ENCODE assay signal across 8 mouse cellular contexts in the genomic region with DNA sequence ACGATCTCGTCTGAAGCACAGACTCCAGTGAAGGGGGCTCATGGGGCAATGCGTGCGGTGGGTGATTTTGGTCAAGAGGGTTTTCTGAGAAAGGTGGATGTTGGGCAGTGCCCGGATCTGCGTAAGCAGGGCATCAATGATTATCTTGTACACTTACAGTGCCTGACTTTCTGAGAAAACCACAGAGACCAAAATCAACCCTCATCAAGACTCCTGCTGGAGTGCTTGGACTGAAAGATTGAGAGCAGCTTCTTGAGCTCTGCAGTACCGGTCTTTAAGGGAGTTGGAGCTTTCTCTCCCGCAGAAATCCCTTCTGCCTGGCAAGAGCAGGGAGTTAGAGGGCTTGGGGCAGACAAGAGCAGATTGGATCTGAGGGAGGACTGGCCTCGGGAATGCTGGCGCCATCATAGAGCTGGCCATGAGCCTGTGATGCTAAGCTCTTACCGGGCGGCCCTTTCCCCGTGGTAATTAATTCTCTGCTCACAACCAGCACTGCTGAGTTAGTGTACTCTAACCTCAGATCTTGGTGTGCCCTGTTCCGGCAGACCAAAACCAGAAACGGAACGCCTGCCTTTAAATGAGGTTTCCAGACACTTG. TPM values are rescaled to one million over a fixed set of nuclear protein-coding genes. Genes with fewer than 3 reads are reported as not detected.
DNase-seq lines count a peak whose midpoint lies in the region; TF ChIP-seq lines count a peak whose summit lies in the region.

No protein-coding gene starts in this region.

- no peak for DNase-seq in liver, adult 2 months (ENCODE audit: extremely low read depth, low read depth, low spot score)
- no peak for DNase-seq in liver
- DNase-seq in brain, adult 2 months (ENCODE audit: low read depth, low spot score): peak; percentile 48
- peak; percentile 42 for DNase-seq in kidney, adult 11 months
- DNase-seq in testis, postnatal 10 days (ENCODE audit: low spot score): no peak
- no peak for DNase-seq in gastrocnemius, postnatal 4 days (ENCODE audit: low spot score in 2 of 2)

- TF ChIP-seq CTCF in liver, adult 2 months (IDR thresholded peaks at IDR 0.05; ENCODE audit: low read depth, low read length): no peak
- TF ChIP-seq CTCF in embryonic fibroblast, embryonic 13.5 days (IDR thresholded peaks at IDR 0.05; ENCODE audit: borderline replicate concordance, insufficient read depth, low read length): no peak

- 45% methylated on average over 16 of the region's 16 CpGs for WGBS in liver, adult 2 months
- 22% methylated on average over 16 of the region's 16 CpGs for WGBS in macrophage (ENCODE audit: missing documents)

- TF ChIP-seq POLR2A in liver, adult 2 months (IDR thresholded peaks at IDR 0.05; ENCODE audit: extremely low read depth, insufficient read depth, low read length): no peak
- TF ChIP-seq POLR2A in embryonic fibroblast, embryonic 13.5 days (IDR thresholded peaks at IDR 0.05; ENCODE audit: low read depth, low read length): no peak

- peak overlapping the region; percentile 81 for H3K4me3 ChIP-seq in liver, adult 2 months (ENCODE audit: insufficient read depth, low read depth, low read length)
- H3K4me3 ChIP-seq in embryonic fibroblast, embryonic 13.5 days (ENCODE audit: insufficient read depth, low read length): peak overlapping the region; percentile 90
- peak overlapping the region; percentile 100 for H3K4me3 ChIP-seq in macrophage (ENCODE audit: inconsistent target)

- peaks cover 5% of the 10 kb centered on the region; the same call in 1 of the 2 replicates for H3K79me2 ChIP-seq in liver, adult 2 months (ENCODE audit: control insufficient read depth, insufficient read depth, low read length)
- H3K79me2 ChIP-seq in macrophage (ENCODE audit: inconsistent target): peaks cover 91% of the 10 kb centered on the region

- H3K27me3 ChIP-seq in liver, adult 2 months (ENCODE audit: control insufficient read depth, insufficient read depth, low read length): no peaks in the 10 kb centered on the region

- 0 out of 2 replicates have a peak, but pooled peaks cover 4% of the 10 kb centered on the region for H3K36me3 ChIP-seq in liver, adult 2 months (ENCODE audit: control insufficient read depth, insufficient read depth, low read length)
- peaks cover 15% of the 10 kb centered on the region for H3K36me3 ChIP-seq in macrophage (ENCODE audit: inconsistent target)

- no peak overlapping the region for H3K27ac ChIP-seq in liver, adult 2 months (replicated peaks; ENCODE audit: insufficient read depth, low read depth, low read length)
- peak overlapping the region; percentile 7 for H3K27ac ChIP-seq in embryonic fibroblast, embryonic 13.5 days (ENCODE audit: insufficient read depth, low read length)
- peak overlapping the region; percentile 99 for H3K27ac ChIP-seq in macrophage

- H3K4me1 ChIP-seq in liver, adult 2 months (ENCODE audit: control insufficient read depth, insufficient read depth, low read length): peaks cover 6% of the 10 kb centered on the region
- peaks cover 19% of the 10 kb centered on the region for H3K4me1 ChIP-seq in embryonic fibroblast, embryonic 13.5 days (ENCODE audit: control insufficient read depth, insufficient read depth, low read length)

- peak overlapping the region; percentile 86 for H3K9ac ChIP-seq in liver, adult 2 months (ENCODE audit: low read depth, low read length)

RNA-seq across cellular contexts. Expression of a gene that starts 2.4 kb away (rescaled TPM):
- 4.3 and 5.3 TPM in 2 replicates for total RNA-seq in liver, adult 2 months (2014; rRNA removed)
- polyA plus RNA-seq in liver, adult 2 months (2012; rRNA removed): 4.8 and 5.5 TPM in 2 replicates
- polyA plus RNA-seq in embryonic fibroblast, embryonic 13.5 days (2011; ENCODE audit: insufficient read length, low read depth, missing spikeins): 26.3 and 29.4 TPM in 2 replicates
- total RNA-seq in macrophage (2018; cell fraction: chromatin; rRNA removed): 100 to 1,000 TPM in 20 of 26 experiments, 10 to 100 TPM in 6; 43.4 to 244 (median 138) TPM
- total RNA-seq in macrophage (2018; cell fraction: cytosol; rRNA removed): 100 to 1,000 TPM; 176 to 352 (median 243) TPM
- total RNA-seq in macrophage (2018; cell fraction: nucleus; rRNA removed): 100 to 1,000 TPM; 107 to 327 (median 236) TPM
- 161 to 284 TPM (median 167 TPM) in 3 replicates for polyA plus RNA-seq in macrophage (2018)
- total RNA-seq in gastrocnemius, postnatal 4 days (2021): 10 to 100 TPM; 17.8 to 17.9 TPM

RNA-seq across cellular contexts. Expression of a gene that starts 30.8 kb away (rescaled TPM):
- total RNA-seq in liver, adult 2 months (2014; rRNA removed): 2.2 and 2.7 TPM in 2 replicates
- polyA plus RNA-seq in liver, adult 2 months (2012; rRNA removed): 1.9 and 2.4 TPM in 2 replicates
- 4.5 and 5.3 TPM in 2 replicates for polyA plus RNA-seq in embryonic fibroblast, embryonic 13.5 days (2011; ENCODE audit: insufficient read length, low read depth, missing spikeins)
- total RNA-seq in macrophage (2018; cell fraction: chromatin; rRNA removed): 10 to 100 TPM in 22 of 26 experiments, 1 to 10 TPM in 4; 1.8 to 34.8 (median 24.6) TPM
- total RNA-seq in macrophage (2018; cell fraction: cytosol; rRNA removed): 1 to 10 TPM in 24 of 26 experiments, under 1 TPM in 2; 0.62 to 3.8 (median 2.2) TPM
- total RNA-seq in macrophage (2018; cell fraction: nucleus; rRNA removed): 10 to 100 TPM in 16 of 26 experiments, 1 to 10 TPM in 10; 2.5 to 22.5 (median 12.6) TPM
- polyA plus RNA-seq in macrophage (2018): 2.3 to 3.5 TPM (median 2.8 TPM) in 3 replicates
- 1 to 10 TPM; 5.9 to 6.1 TPM for total RNA-seq in gastrocnemius, postnatal 4 days (2021)

Comparison
In these comparisons a context has a peak if more than half of its experiments do, and no peak if none do; other contexts are left out.
1. DNase-seq: peak in brain, adult 2 months (single experiment) and kidney, adult 11 months (single experiment); none in liver, adult 2 months (single experiment), liver (single experiment), testis, postnatal 10 days (single experiment) and gastrocnemius, postnatal 4 days (0 of 2).
2. Peak in every context shown above with its lines, with median percentiles within 50 percentile points of each other: H3K4me3 ChIP-seq.